Mouse (Mus musculus) neural tube, embryonic 13.5 days (tissue): ENCODE measurements around the gene Bach1. TPM values are rescaled to one million over a fixed set of nuclear protein-coding genes. Genes with fewer than 3 reads are reported as not detected.

ENCODE experiments used
- ATAC-seq: fragments of 200-750 bp; cut with Nextera tagmentation; 2 replicates; pipeline ENCODE4 v1.8.0; 2017; ENCODE audit warnings: low read depth, mild to moderate bottlenecking, moderate TSS enrichment, moderate library complexity
- H3K27ac ChIP-seq: fragments of 300-500 bp; sonication (generic); replicated peaks from 2 replicates; pipeline ENCODE4 v1.5.1; 2015; ENCODE audit warnings: moderate library complexity, mild to moderate bottlenecking, inconsistent platforms
- H3K27me3 ChIP-seq: fragments of 300-500 bp; sonication (generic); 2 replicates; pipeline ENCODE4 v1.6.1; 2015; ENCODE audit warnings: mild to moderate bottlenecking, inconsistent platforms
- H3K36me3 ChIP-seq: fragments of 300-500 bp; sonication (generic); 2 replicates; pipeline ENCODE4 v1.6.1; 2015; ENCODE audit warnings: mild to moderate bottlenecking, inconsistent platforms
- H3K4me1 ChIP-seq: fragments of 300-500 bp; sonication (generic); replicated peaks from 2 replicates; pipeline ENCODE4 v1.6.1; 2015; ENCODE audit warnings: inconsistent platforms
- H3K4me2 ChIP-seq: fragments of 300-500 bp; sonication (generic); 2 replicates; pipeline ENCODE4 v1.6.1; 2015; ENCODE audit warnings: inconsistent platforms, mild to moderate bottlenecking, moderate library complexity
- H3K4me3 ChIP-seq: fragments of 300-500 bp; sonication (generic); 2 replicates; pipeline ENCODE4 v1.5.1; 2015; ENCODE audit warnings: mild to moderate bottlenecking, inconsistent platforms
- H3K9ac ChIP-seq: fragments of 300-500 bp; sonication (generic); 2 replicates; pipeline ENCODE4 v1.6.1; 2015; ENCODE audit warnings: moderate library complexity, mild to moderate bottlenecking, inconsistent platforms
- H3K9me3 ChIP-seq: fragments of 300-500 bp; sonication (generic); 2 replicates; pipeline ENCODE4 v1.6.1; 2016; ENCODE audit warnings: inconsistent platforms
- WGBS: fragments of 180-500 bp; shearing (Covaris S2); methylation state at CpG from one replicate; pipeline ENCODE4 v1.1.7; 2015; 5-methylcytosine and 5-hydroxymethylcytosine counted together
- polyA plus RNA-seq: library from polyadenylated mRNA; unstranded; fragments of >200 nt; fragmentation: Nextera tagmentation; extraction: Ambion mirVana; gene quantifications from 2 replicates; pipeline ENCODE4 v1.2.1, GENCODE M21; 2015

The Bach1 gene
- polyA plus RNA-seq, 1 experiment from 2014 or later = 19.6 TPM

GRCm38 (mm10) chr16:87665752-87666619 lies 32.8 kb upstream of the Bach1 start:
- no peaks in the 10 kb centered on the region for H3K4me1 ChIP-seq
- H3K9ac ChIP-seq = no peak overlapping the region
- H3K9me3 ChIP-seq = no peaks in the 10 kb centered on the region
- 84% methylated on average over 19 of the region's 19 CpGs for WGBS
- H3K4me2 ChIP-seq = no peak overlapping the region
- no peak overlapping the region for H3K27ac ChIP-seq
- H3K36me3 ChIP-seq = no peaks in the 10 kb centered on the region
- ATAC-seq = no peak
- no peaks in the 10 kb centered on the region for H3K27me3 ChIP-seq
- H3K4me3 ChIP-seq = no peak overlapping the region

- H3K36me3 ChIP-seq = no peaks in the 10 kb centered on the region
- no peak for ATAC-seq
- H3K9me3 ChIP-seq = no peaks in the 10 kb centered on the region
- 86% methylated on average over 4 of the region's 4 CpGs for WGBS
- H3K27ac ChIP-seq = no peak overlapping the region
- H3K4me2 ChIP-seq = no peak overlapping the region
- H3K27me3 ChIP-seq = no peaks in the 10 kb centered on the region
- H3K9ac ChIP-seq = no peak overlapping the region
- no peaks in the 10 kb centered on the region for H3K4me1 ChIP-seq
- no peak overlapping the region for H3K4me3 ChIP-seq
These were observed 32.1 kb upstream of the Bach1 start for GRCm38 (mm10) chr16:87666620-87667004.

- Histone ChIP-seq H3K36me3 (no peaks in the 10 kb centered on the region), H3K9ac (no peak overlapping the region), H3K27me3 (no peaks in the 10 kb centered on the region), H3K27ac (no peak overlapping the region), H3K4me2 (no peak overlapping the region), H3K4me1 (no peaks in the 10 kb centered on the region), H3K4me3 (no peak overlapping the region), H3K9me3 (no peaks in the 10 kb centered on the region)
- no peak for ATAC-seq
- WGBS = 91% methylated on average over 6 of the region's 6 CpGs
These were observed 30.7 kb upstream of the Bach1 start for GRCm38 (mm10) chr16:87668002-87668401.

GRCm38 (mm10) chr16:87670091-87670820 lies 28.5 kb upstream of the Bach1 start:
- no peak overlapping the region for H3K4me2 ChIP-seq
- H3K4me3 ChIP-seq = no peak overlapping the region
- no peaks in the 10 kb centered on the region for H3K27me3 ChIP-seq
- no peak overlapping the region for H3K9ac ChIP-seq
- no peak overlapping the region for H3K27ac ChIP-seq
- no peaks in the 10 kb centered on the region for H3K36me3 ChIP-seq
- no peaks in the 10 kb centered on the region for H3K4me1 ChIP-seq
- ATAC-seq = no peak
- 81% methylated on average over 8 of the region's 8 CpGs for WGBS
- no peaks in the 10 kb centered on the region for H3K9me3 ChIP-seq

GRCm38 (mm10) chr16:87670821-87671165 lies 28.0 kb upstream of the Bach1 start:
- no peak overlapping the region for H3K27ac ChIP-seq
- no peaks in the 10 kb centered on the region for H3K9me3 ChIP-seq
- H3K4me2 ChIP-seq = no peak overlapping the region
- no peaks in the 10 kb centered on the region for H3K27me3 ChIP-seq
- ATAC-seq = no peak
- H3K4me1 ChIP-seq = no peaks in the 10 kb centered on the region
- no peak overlapping the region for H3K9ac ChIP-seq
- H3K36me3 ChIP-seq = no peaks in the 10 kb centered on the region
- H3K4me3 ChIP-seq = no peak overlapping the region
- WGBS = 81% methylated on average over 9 of the region's 9 CpGs

- Histone ChIP-seq H3K36me3 (no peaks in the 10 kb centered on the region), H3K9ac (no peak overlapping the region), H3K27me3 (no peaks in the 10 kb centered on the region), H3K4me1 (no peaks in the 10 kb centered on the region), H3K9me3 (no peaks in the 10 kb centered on the region), H3K27ac (no peak overlapping the region), H3K4me2 (no peak overlapping the region), H3K4me3 (no peak overlapping the region)
- WGBS = 85% methylated on average over 12 of the region's 12 CpGs
- no peak for ATAC-seq
These were observed 27.4 kb upstream of the Bach1 start for GRCm38 (mm10) chr16:87671336-87671735.

- no peaks in the 10 kb centered on the region for H3K9me3 ChIP-seq
- H3K4me1 ChIP-seq = no peaks in the 10 kb centered on the region
- H3K27me3 ChIP-seq = no peaks in the 10 kb centered on the region
- H3K9ac ChIP-seq = no peak overlapping the region
- no peak overlapping the region for H3K4me2 ChIP-seq
- H3K27ac ChIP-seq = no peak overlapping the region
- WGBS = 83% methylated on average over 7 of the region's 7 CpGs
- H3K4me3 ChIP-seq = no peak overlapping the region
- ATAC-seq = no peak
- no peaks in the 10 kb centered on the region for H3K36me3 ChIP-seq
These were observed 25.6 kb upstream of the Bach1 start for GRCm38 (mm10) chr16:87673155-87673554.

GRCm38 (mm10) chr16:87676182-87676581 lies 22.6 kb upstream of the Bach1 start:
- H3K9ac ChIP-seq = no peak overlapping the region
- no peaks in the 10 kb centered on the region for H3K9me3 ChIP-seq
- ATAC-seq = no peak
- WGBS = 78% methylated on average over 10 of the region's 10 CpGs
- H3K27ac ChIP-seq = no peak overlapping the region
- no peaks in the 10 kb centered on the region for H3K36me3 ChIP-seq
- H3K27me3 ChIP-seq = no peaks in the 10 kb centered on the region
- H3K4me1 ChIP-seq = no peaks in the 10 kb centered on the region
- H3K4me2 ChIP-seq = no peak overlapping the region
- no peak overlapping the region for H3K4me3 ChIP-seq

GRCm38 (mm10) chr16:87678667-87679066 lies 20.1 kb upstream of the Bach1 start:
- H3K4me3 ChIP-seq = no peak overlapping the region
- no peaks in the 10 kb centered on the region for H3K36me3 ChIP-seq
- H3K27me3 ChIP-seq = no peaks in the 10 kb centered on the region
- H3K4me1 ChIP-seq = peaks cover 5% of the 10 kb centered on the region; the same call in 1 of the 2 replicates
- no peaks in the 10 kb centered on the region for H3K9me3 ChIP-seq
- no peak overlapping the region for H3K4me2 ChIP-seq
- no peak for ATAC-seq
- 70% methylated on average over 11 of the region's 11 CpGs for WGBS
- H3K9ac ChIP-seq = no peak overlapping the region
- H3K27ac ChIP-seq = no peak overlapping the region

- Histone ChIP-seq H3K36me3 (no peaks in the 10 kb centered on the region), H3K4me2 (no peak overlapping the region), H3K4me3 (no peak overlapping the region), H3K9me3 (no peaks in the 10 kb centered on the region), H3K9ac (no peak overlapping the region), H3K27me3 (no peaks in the 10 kb centered on the region), H3K27ac (no peak overlapping the region), H3K4me1 (peaks cover 5% of the 10 kb centered on the region; the same call in 1 of the 2 replicates)
- 92% methylated on average over 9 of the region's 9 CpGs for WGBS
- no peak for ATAC-seq
These were observed 17.7 kb upstream of the Bach1 start for GRCm38 (mm10) chr16:87680912-87681634.

GRCm38 (mm10) chr16:87681848-87682247 lies 16.9 kb upstream of the Bach1 start:
- H3K4me2 ChIP-seq = no peak overlapping the region
- no peaks in the 10 kb centered on the region for H3K36me3 ChIP-seq
- peaks cover 5% of the 10 kb centered on the region; the same call in 1 of the 2 replicates for H3K4me1 ChIP-seq
- H3K27ac ChIP-seq = no peak overlapping the region
- ATAC-seq = no peak
- no peak overlapping the region for H3K9ac ChIP-seq
- H3K27me3 ChIP-seq = no peaks in the 10 kb centered on the region
- no peak overlapping the region for H3K4me3 ChIP-seq
- 67% methylated on average over 3 of the region's 3 CpGs for WGBS
- H3K9me3 ChIP-seq = no peaks in the 10 kb centered on the region

- Histone ChIP-seq H3K36me3 (no peaks in the 10 kb centered on the region), H3K27ac (no peak overlapping the region), H3K4me2 (no peak overlapping the region), H3K27me3 (no peaks in the 10 kb centered on the region), H3K9me3 (no peaks in the 10 kb centered on the region), H3K4me1 (peaks cover 5% of the 10 kb centered on the region; the same call in 1 of the 2 replicates), H3K9ac (no peak overlapping the region), H3K4me3 (no peak overlapping the region)
- WGBS = 83% methylated on average over 1 of the region's 1 CpGs
- ATAC-seq = no peak
These were observed 12.3 kb upstream of the Bach1 start for GRCm38 (mm10) chr16:87686458-87686857.
